Comparison of ENCODE assay signal across 20 mouse cellular contexts in genomic region chr2:172927643-172928042, GRCm38 (mm10). TPM values are rescaled to one million over a fixed set of nuclear protein-coding genes. Genes with fewer than 3 reads are reported as not detected.
DNase-seq lines count a peak whose midpoint lies in the region; ATAC-seq and TF ChIP-seq lines count a peak whose summit lies in the region.
"Had no signal": no experiment of that assay in that cellular context is flagged by ENCODE, and none has a peak within 500 bp of the region (broad histone marks: within the 10 kb centered on the region; RNA-seq: fewer than 3 reads in every experiment).

No protein-coding gene starts in this region.

- no peak overlapping the region for H3K9ac ChIP-seq in liver, embryonic 11.5 days (ENCODE audit: low read depth, low read length)
- H3K9ac ChIP-seq: forebrain, embryonic 13.5 days had no signal

- no peaks in the 10 kb centered on the region for H3K9me3 ChIP-seq in liver, embryonic 11.5 days (ENCODE audit: control insufficient read depth, low read length)
- H3K9me3 ChIP-seq: forebrain, embryonic 13.5 days; heart, embryonic 10.5 days; midbrain, embryonic 10.5 days had no signal

- no peaks in the 10 kb centered on the region for H3K36me3 ChIP-seq in thymus, adult 2 months (ENCODE audit: control insufficient read depth, insufficient read depth, low read length)
- no peaks in the 10 kb centered on the region for H3K36me3 ChIP-seq in liver, embryonic 11.5 days (ENCODE audit: control insufficient read depth, insufficient read depth, low read length)
- H3K36me3 ChIP-seq: midbrain, embryonic 10.5 days had no signal

- no peak for TF ChIP-seq POLR2A in thymus, adult 2 months (IDR thresholded peaks at IDR 0.05; ENCODE audit: control insufficient read depth, extremely low read depth, insufficient read depth, low read length, poor library complexity)

- H3K27ac ChIP-seq in thymus, adult 2 months (ENCODE audit: control insufficient read depth, insufficient read depth, low read length): no peak overlapping the region
- H3K27ac ChIP-seq in liver, embryonic 11.5 days (ENCODE audit: low read depth, low read length): no peak overlapping the region
- H3K27ac ChIP-seq: forebrain, embryonic 13.5 days; hindbrain, postnatal 0 days; midbrain, embryonic 10.5 days had no signal

- no peaks in the 10 kb centered on the region for H3K27me3 ChIP-seq in thymus, adult 2 months (ENCODE audit: control insufficient read depth, insufficient read depth, low read length)
- H3K27me3 ChIP-seq in liver, embryonic 11.5 days (replicated peaks; ENCODE audit: control insufficient read depth, insufficient read depth, low read length): no peaks in the 10 kb centered on the region

- peak; percentile 76 for ATAC-seq in common myeloid progenitor, adult 5-6 weeks (replicated peaks; ENCODE audit: low read depth, poor library complexity, severe bottlenecking)
- peak; percentile 33; the same call in 1 of the 2 replicates for ATAC-seq in monocyte, adult 5-6 weeks (replicated peaks; ENCODE audit: insufficient number of reproducible peaks, low FRiP score, low TSS enrichment, poor library complexity, severe bottlenecking)
- ATAC-seq in liver, embryonic 11.5 days (replicated peaks; ENCODE audit: low FRiP score): no peak
- ATAC-seq: forebrain, embryonic 13.5 days; hindbrain, postnatal 0 days had no signal

- peaks cover 40% of the 10 kb centered on the region for H3K4me1 ChIP-seq in thymus, adult 2 months (replicated peaks; ENCODE audit: control insufficient read depth, insufficient read depth, low read length)
- no peaks in the 10 kb centered on the region for H3K4me1 ChIP-seq in liver, embryonic 11.5 days (replicated peaks; ENCODE audit: control insufficient read depth, insufficient read depth, low read length)

- WGBS in thymus, adult 2 months: 3% methylated on average over 5 of the region's 5 CpGs
- WGBS in liver, embryonic 11.5 days: 45% methylated on average over 5 of the region's 5 CpGs

- no peak overlapping the region for H3K4me3 ChIP-seq in thymus, adult 2 months (ENCODE audit: control insufficient read depth, insufficient read depth, low read length)
- no peak overlapping the region for H3K4me3 ChIP-seq in liver, embryonic 11.5 days (ENCODE audit: low read depth, low read length)
- H3K4me3 ChIP-seq: forebrain, embryonic 13.5 days; heart, embryonic 10.5 days; midbrain, embryonic 10.5 days had no signal

- H3K4me2 ChIP-seq in liver, embryonic 11.5 days: no peak overlapping the region
- H3K4me2 ChIP-seq: forebrain, embryonic 13.5 days had no signal

- TF ChIP-seq CTCF in thymus, adult 2 months (IDR thresholded peaks at IDR 0.05; ENCODE audit: borderline replicate concordance, control insufficient read depth, extremely low read depth, insufficient read depth, low read length, poor library complexity): no peak

- DNase-seq in thymus, adult 2 months: peak; percentile 35
- DNase-seq in thymus, adult 18-20 months: no peak
- DNase-seq in thymus, postnatal 4 days: peak; percentile 53
- no peak for DNase-seq in embryo, embryonic 10 days (ENCODE audit: low spot score)
- no peak for DNase-seq in heart, adult 18-20 months
- no peak for DNase-seq in liver, embryonic 11.5 days (ENCODE audit: low spot score)
- DNase-seq: cerebellum, postnatal 14 days; gastrocnemius, postnatal 25 days; heart, postnatal 14 days; kidney, adult 2 months; kidney, postnatal 36 days; lung, postnatal 10 days; right cerebral cortex, postnatal 25 days had no signal

RNA-seq across cellular contexts. Expression of gene Bmp7, which starts 12.5 kb away (rescaled TPM):
- 25.3 and 26.5 TPM in 2 replicates for polyA plus RNA-seq in thymus, adult 2 months (2012; rRNA removed)
- 0.10 TPM in 1 of 2 replicates, not detected in the other for total RNA-seq in common myeloid progenitor, adult 5-6 weeks (2017)
- total RNA-seq in monocyte, adult 5-6 weeks (2017): 0.19 to 0.38 TPM in 2 of 3 replicates, not detected in the other
- total RNA-seq in heart, adult 18-20 months (2021): 1 to 10 TPM; 1.1 to 1.3 TPM
- 7.9 and 9.1 TPM in 2 replicates for polyA plus RNA-seq in liver, embryonic 11.5 days (2014; fragmentation: Nextera tagmentation; extraction: Ambion mirVana)

RNA-seq across cellular contexts. Expression of gene Spo11, which starts 49.9 kb away (rescaled TPM):
- polyA plus RNA-seq in thymus, adult 2 months (2012; rRNA removed): 101 and 126 TPM in 2 replicates
- total RNA-seq in common myeloid progenitor, adult 5-6 weeks (2017): 0.05 TPM in 1 of 2 replicates, not detected in the other
- 2.6 to 8.5 TPM (median 7.4 TPM) in 3 replicates for total RNA-seq in monocyte, adult 5-6 weeks (2017)
- total RNA-seq in heart, adult 18-20 months (2021): not detected
- polyA plus RNA-seq in liver, embryonic 11.5 days (2014; fragmentation: Nextera tagmentation; extraction: Ambion mirVana): 0.13 TPM in 1 of 2 replicates, not detected in the other
- total RNA-seq: gastrocnemius, postnatal 25 days had no signal
- polyA plus RNA-seq: liver, embryonic 16.5 days had no signal

Comparison
In these comparisons a context has a peak if more than half of its experiments do, and no peak if none do; other contexts are left out.
1. DNase-seq: peak in thymus, adult 2 months (single experiment) and thymus, postnatal 4 days (single experiment); none in thymus, adult 18-20 months (0 of 2), embryo, embryonic 10 days (single experiment), heart, adult 18-20 months (0 of 2) and liver, embryonic 11.5 days (single experiment).